Mouse (Mus musculus) megakaryocyte progenitor cell, adult 5-6 weeks (primary cell): ENCODE measurements around the gene Dpysl4. TPM values are rescaled to one million over a fixed set of nuclear protein-coding genes. Genes with fewer than 3 reads are reported as not detected.

ENCODE experiments used
- ATAC-seq: replicated peaks from 2 replicates; pipeline ENCODE4 v1.8.0; 2016; ENCODE audit warnings: mild to moderate bottlenecking, moderate TSS enrichment, inconsistent platforms; ENCODE audit not compliant: poor library complexity
- total RNA-seq, 2 experiments: library from RNA; stranded (forward) in 1 of 2; stranded (reverse) in 1 of 2; fragments of 157-497, 149-512 nt in 1 of 2; fragments of 200-1000 nt in 1 of 2; gene quantifications; 2 replicates each; pipeline versions ENCODE4 v1.2.3 to v1.2.4; 2015 to 2017

The Dpysl4 gene
- total RNA-seq, 2 experiments from 2014 or later = not detected

DNA sequence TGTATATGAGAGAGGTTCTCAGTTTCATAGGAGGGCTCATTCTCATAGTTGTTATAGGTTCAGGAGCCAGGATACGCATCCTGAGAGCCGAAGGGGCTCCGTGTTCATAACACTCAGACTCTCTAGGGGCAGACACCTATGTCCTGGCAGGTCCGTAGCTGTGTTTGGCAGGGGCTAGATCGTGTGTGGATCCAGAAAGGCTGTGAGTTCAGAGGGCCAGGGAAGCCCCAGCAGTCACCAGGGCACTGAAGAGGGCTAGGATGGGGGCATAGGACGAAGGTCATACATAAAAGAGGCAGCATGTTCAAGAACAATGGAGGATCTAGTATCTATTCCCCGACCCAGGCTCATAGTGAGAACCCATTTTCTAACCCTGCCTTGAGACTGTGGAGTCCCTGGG lies 9.5 kb downstream of the Dpysl4 start:
- ATAC-seq = no peak

DNA sequence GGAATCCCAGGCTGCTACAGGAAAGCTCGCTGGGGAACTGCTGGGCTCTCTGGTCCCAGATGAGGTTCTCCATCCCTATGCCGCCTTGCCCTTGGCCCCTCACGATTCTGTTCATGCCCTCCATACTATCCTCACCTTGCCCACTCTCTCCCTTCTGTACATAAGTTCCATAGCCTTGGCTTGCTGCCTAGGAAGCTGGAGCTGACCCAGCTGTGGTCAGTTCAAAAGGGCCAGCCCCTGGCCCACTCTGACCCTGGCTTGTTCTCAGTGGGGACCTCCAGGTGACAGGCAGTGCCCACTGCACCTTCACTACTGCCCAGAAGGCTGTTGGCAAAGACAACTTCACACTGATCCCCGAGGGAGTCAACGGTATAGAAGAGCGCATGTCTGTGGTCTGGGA lies 10.6 kb downstream of the Dpysl4 start:
- ATAC-seq = no peak

GRCm38 (mm10) chr7:139100531-139101095 lies 14.8 kb downstream of the Dpysl4 start:
- no peak for ATAC-seq

- no peak for ATAC-seq
These were observed 15.5 kb downstream of the Dpysl4 start for GRCm38 (mm10) chr7:139101286-139101804.

- no peak for ATAC-seq
These were observed 16.0 kb downstream of the Dpysl4 start for GRCm38 (mm10) chr7:139101826-139102225.

- ATAC-seq = no peak
These were observed 18.2 kb downstream of the Dpysl4 start for GRCm38 (mm10) chr7:139103960-139104381.

- no peak for ATAC-seq
These were observed 19.3 kb downstream of the Dpysl4 start for GRCm38 (mm10) chr7:139105076-139105475.

DNA sequence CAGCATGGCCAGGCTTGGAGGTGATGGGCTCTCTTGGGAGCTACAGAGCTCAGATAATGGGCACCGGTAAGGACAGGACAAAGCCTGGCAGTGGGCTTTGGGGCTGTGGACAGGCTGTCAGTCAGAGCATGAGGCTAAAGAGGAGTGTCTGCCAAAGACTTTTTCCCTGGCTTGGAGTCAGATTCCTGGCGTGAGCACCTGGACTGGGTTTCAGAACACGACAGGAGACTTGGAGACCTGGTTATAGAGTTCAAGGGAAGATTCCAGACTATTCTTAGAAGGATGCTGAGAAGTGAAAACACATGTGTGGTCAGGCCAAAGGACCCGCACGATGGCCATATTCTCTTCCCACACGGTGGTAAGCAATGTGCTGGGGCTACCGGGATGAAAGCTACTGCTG lies 19.9 kb downstream of the Dpysl4 start:
- ATAC-seq = no peak

- ATAC-seq = no peak
These were observed 22.3 kb downstream of the Dpysl4 start for GRCm38 (mm10) chr7:139107908-139108650.

- ATAC-seq = peak; percentile 97
These were observed 33.5 kb downstream of the Dpysl4 start for GRCm38 (mm10) chr7:139119152-139119774.

DNA sequence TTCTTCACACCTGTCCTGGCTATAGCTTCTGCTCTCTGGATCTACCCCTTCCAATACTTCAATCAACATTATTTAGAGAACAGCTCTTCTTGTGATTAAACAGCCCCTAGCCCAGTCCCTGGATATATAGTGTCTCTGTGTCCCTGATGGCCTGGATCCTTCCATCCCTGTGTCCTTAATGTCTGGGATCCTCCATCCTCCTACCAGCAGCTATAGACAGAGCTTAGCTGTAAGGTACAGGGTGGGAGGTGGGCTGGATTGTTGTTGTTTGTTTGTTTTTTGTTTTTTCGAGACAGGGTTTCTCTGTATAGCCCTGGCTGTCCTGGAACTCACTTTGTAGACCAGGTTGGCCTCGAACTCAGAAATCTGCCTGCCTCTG lies 34.0 kb downstream of the Dpysl4 start:
- no peak for ATAC-seq

DNA sequence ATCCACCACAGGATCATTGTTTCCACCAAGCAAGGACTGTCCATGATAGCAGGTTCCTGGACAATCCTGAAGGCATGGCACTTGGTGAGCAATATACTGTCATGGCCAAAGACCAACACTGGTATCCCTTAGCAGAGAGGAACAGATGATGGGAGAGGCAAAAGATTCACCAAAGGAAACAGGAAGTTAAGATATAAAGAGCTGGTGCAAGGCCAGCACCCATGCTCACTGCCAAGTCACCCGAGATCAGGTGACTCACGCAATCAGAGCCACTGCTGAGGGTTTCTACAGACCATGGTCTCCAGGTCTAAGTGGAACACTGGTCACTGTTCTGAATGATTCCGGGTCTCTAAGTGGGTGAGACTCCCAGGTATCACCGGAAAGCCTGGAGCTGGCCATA lies 40.1 kb downstream of the Dpysl4 start:
- peak; percentile 43 for ATAC-seq

- ATAC-seq = no peak
These were observed 40.7 kb downstream of the Dpysl4 start for GRCm38 (mm10) chr7:139126549-139126948.

DNA sequence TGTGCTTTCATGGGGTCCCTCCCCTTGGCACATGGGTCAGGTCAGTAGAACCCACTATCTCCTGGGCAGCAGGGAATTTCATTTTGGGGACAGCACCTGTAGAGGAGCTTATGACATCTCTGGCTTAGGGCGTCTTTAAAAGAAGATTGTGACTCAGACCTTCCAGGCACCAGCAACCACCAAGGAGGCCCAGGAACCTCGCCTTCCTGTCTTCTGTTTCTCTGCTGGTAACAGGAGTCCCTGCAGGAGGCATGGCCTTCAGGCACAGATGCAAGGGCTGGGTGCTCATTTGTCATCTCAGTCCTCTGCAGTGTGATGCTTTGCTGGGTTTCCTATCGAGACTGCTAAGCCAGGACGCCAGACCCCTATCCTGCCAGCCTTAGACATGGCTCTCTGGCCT lies 43.2 kb downstream of the Dpysl4 start:
- no peak for ATAC-seq

GRCm38 (mm10) chr7:139130361-139130760 lies 44.6 kb downstream of the Dpysl4 start:
- ATAC-seq = peak; percentile 30

- ATAC-seq = peak; percentile 78
These were observed 45.7 kb downstream of the Dpysl4 start for GRCm38 (mm10) chr7:139131538-139131937.

- ATAC-seq = no peak
These were observed 47.6 kb downstream of the Dpysl4 start for GRCm38 (mm10) chr7:139133446-139133845.

GRCm38 (mm10) chr7:139135236-139135635 lies 49.4 kb downstream of the Dpysl4 start:
- ATAC-seq = no peak

GRCm38 (mm10) chr7:139136906-139137491 lies 51.2 kb downstream of the Dpysl4 start:
- no peak for ATAC-seq

- no peak for ATAC-seq
These were observed 54.2 kb downstream of the Dpysl4 start for GRCm38 (mm10) chr7:139139921-139140461.

- no peak for ATAC-seq
These were observed 58.0 kb downstream of the Dpysl4 start for GRCm38 (mm10) chr7:139143785-139144184.
